Mouse (Mus musculus) midbrain, embryonic 10.5 days (tissue): ENCODE data around the gene Ncbp2. TPM values are rescaled to one million over a fixed set of nuclear protein-coding genes. Genes with fewer than 3 reads are reported as not detected.

Source experiments
- DNase-seq: peaks from one replicate; pipeline ENCODE4 v3.0.0-alpha.2; 2017; ENCODE audit warnings: low spot score
- H3K27ac ChIP-seq: fragments of 300-500 bp; sonication (generic); replicated peaks from 2 replicates; pipeline ENCODE4 v1.5.1; 2016; ENCODE audit warnings: mild to moderate bottlenecking
- H3K27me3 ChIP-seq: fragments of 300-500 bp; sonication (generic); 2 replicates; pipeline ENCODE4 v1.6.1; 2016; ENCODE audit warnings: low read depth, mild to moderate bottlenecking; ENCODE audit not compliant: poor library complexity, severe bottlenecking
- H3K36me3 ChIP-seq: fragments of 300-500 bp; sonication (generic); 2 replicates; pipeline ENCODE4 v1.6.1; 2016; ENCODE audit warnings: mild to moderate bottlenecking, moderate library complexity
- H3K4me1 ChIP-seq: fragments of 300-500 bp; sonication (generic); 2 replicates; pipeline ENCODE4 v1.6.1; 2016
- H3K4me3 ChIP-seq: fragments of 300-500 bp; sonication (generic); 2 replicates; pipeline ENCODE4 v1.5.1; 2016; ENCODE audit warnings: mild to moderate bottlenecking, moderate library complexity
- H3K9me3 ChIP-seq: fragments of 300-500 bp; sonication (generic); replicated peaks from 2 replicates; pipeline ENCODE4 v1.6.1; 2016; ENCODE audit warnings: mild to moderate bottlenecking
- WGBS: fragments of 180-500 bp; shearing (Covaris S2); methylation state at CpG from one replicate; pipeline ENCODE4 v1.1.7; 2016; 5-methylcytosine and 5-hydroxymethylcytosine counted together
- polyA plus RNA-seq: library from polyadenylated mRNA; unstranded; fragments of >200 nt; fragmentation: Nextera tagmentation; extraction: Ambion mirVana; gene quantifications from 2 replicates; pipeline ENCODE4 v1.2.1, GENCODE M21; 2016

Gene Ncbp2
- polyA plus RNA-seq, 1 experiment from 2014 or later, result 147 TPM

DNA sequence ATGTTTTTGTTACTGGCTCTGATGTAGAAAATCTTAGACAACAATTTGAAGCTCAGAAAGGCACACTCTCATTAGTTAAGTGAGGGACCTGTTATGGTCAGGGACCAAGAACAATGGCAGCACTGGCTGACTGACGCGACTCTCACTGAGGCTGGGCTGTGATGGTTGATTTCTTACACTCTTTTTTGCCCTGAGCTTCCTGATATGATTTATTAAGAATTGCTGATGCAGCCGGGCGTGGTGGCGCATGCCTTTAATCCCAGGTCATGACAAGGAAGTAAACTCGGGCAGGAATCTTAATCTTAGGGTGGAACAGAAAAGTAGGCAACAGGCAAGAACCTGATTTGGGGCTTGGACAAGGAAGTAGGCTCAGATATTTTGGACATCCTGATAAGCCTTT, 22.2 kb upstream of the Ncbp2 start:
- WGBS, result 84% methylated on average over 6 of the region's 6 CpGs
- no peaks in the 10 kb centered on the region for H3K36me3 ChIP-seq
- no peak for DNase-seq

DNA sequence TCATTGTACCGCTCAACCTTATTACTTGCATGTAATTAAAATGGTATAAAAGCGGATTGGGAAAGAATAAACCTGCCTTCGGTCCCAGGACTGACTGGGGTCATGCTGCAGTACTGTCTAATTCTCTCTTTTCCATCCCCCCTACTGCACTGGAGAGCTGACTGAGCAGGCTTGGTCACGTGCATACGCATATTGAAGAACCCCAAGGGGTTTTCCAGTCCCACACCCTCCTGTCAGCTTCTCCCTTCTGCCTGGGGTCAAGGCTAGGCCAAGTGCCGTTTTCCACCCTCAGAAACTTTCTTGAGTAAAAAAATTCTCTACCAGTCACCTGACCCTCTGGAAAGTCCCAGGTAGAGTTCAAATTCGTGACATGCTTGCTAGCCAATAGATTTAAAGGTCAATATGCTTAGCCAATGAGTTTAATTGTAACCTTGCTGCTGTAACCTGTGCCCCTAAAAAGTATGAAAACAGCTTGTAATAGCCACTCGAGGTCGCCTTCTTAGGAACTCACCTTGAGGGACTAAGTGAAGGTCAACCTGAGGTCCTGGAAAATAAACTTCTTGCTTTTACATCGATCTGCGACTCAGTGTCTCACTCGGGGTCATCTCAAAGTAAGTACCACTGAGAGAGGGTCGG, 21.6 kb upstream of the Ncbp2 start:
- no peak overlapping the region for H3K4me3 ChIP-seq
- no peak for DNase-seq
- whole genome bisulfite sequencing, result 86% methylated on average over 13 of the region's 13 CpGs
- H3K27ac ChIP-seq, result no peak overlapping the region
- no peaks in the 10 kb centered on the region for H3K4me1 ChIP-seq
- H3K9me3 ChIP-seq, result no peaks in the 10 kb centered on the region
- peaks cover 19% of the 10 kb centered on the region for H3K27me3 ChIP-seq
- no peaks in the 10 kb centered on the region for H3K36me3 ChIP-seq

More for the DNA sequence above, 22.2 kb upstream of the Ncbp2 start:
- H3K27me3 ChIP-seq, result peaks cover 14% of the 10 kb centered on the region
- no peak overlapping the region for H3K27ac ChIP-seq
- no peaks in the 10 kb centered on the region for H3K4me1 ChIP-seq
- no peak overlapping the region for H3K4me3 ChIP-seq
- H3K9me3 ChIP-seq, result no peaks in the 10 kb centered on the region

DNA sequence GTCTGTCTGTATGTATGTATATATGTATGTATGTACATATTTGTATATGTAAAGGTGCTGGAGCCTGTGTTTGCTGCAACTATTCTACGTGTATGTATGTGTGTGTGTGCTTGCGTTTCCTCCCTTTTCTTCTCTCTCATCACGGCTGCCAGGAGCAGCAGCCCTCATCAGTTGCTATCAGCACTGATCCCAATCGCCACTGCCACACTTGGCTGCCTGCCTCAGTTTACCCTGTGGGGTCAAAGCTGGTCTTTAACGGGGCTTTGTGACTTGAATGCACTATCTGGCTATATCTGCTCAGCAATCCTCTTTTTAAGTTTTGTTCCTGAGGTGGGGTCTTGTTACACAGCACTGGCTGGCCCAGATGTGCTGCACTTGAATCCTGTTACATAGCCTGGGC, 20.9 kb upstream of the Ncbp2 start:
- 94% methylated on average over 5 of the region's 5 CpGs for WGBS
- no peak overlapping the region for H3K27ac ChIP-seq
- no peaks in the 10 kb centered on the region for H3K9me3 ChIP-seq
- no peaks in the 10 kb centered on the region for H3K36me3 ChIP-seq
- H3K4me3 ChIP-seq, result no peak overlapping the region
- no peak for DNase-seq
- peaks cover 27% of the 10 kb centered on the region for H3K27me3 ChIP-seq
- peaks cover 5% of the 10 kb centered on the region for H3K4me1 ChIP-seq

DNA sequence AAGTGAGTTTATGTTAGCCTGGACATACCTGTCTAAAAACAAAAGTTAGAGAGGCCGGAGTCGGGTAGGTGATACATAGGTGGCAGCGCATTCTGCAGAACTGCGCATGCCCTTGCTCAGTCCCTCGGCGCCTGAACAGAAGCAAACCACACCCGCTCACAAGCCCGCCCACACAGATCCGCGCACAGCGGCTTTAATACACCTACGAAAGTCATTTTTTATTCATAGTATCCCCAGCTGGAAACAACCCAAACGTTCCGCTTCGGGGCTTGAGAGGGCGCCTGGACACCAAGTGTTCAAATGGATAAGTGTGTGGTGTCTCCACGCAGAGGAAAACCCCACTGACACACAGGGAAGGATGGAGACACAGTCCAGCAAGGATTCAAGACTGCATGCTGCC, 17.0 kb upstream of the Ncbp2 start:
- 60% methylated on average over 17 of the region's 17 CpGs for WGBS
- peaks cover 62% of the 10 kb centered on the region for H3K27me3 ChIP-seq
- H3K4me1 ChIP-seq, result peaks cover 38% of the 10 kb centered on the region
- no peak overlapping the region for H3K27ac ChIP-seq
- no peaks in the 10 kb centered on the region for H3K36me3 ChIP-seq
- no peak overlapping the region for H3K4me3 ChIP-seq
- H3K9me3 ChIP-seq, result no peaks in the 10 kb centered on the region
- DNase-seq, result no peak

DNA sequence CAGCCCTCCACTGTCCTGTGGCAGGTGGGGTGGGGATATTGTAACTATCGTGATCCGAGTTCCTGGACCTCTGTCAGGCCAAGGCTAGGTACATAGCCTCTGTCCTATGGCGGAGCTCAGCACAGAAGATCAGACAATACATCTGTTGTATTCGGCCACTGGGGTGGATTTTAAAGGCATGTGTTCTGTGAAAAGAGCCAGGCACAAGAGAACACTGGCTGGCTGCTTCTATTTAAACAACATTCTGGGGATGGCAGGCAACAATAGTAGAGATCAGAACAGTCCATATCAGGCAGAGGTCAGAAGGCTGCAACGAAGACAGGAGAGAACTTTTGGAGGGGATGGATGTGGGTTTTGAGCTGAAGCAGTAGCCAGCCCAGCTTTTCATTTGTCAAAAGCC, 16.1 kb upstream of the Ncbp2 start:
- Histone ChIP-seq H3K9me3 (no peaks in the 10 kb centered on the region), H3K27me3 (peaks cover 71% of the 10 kb centered on the region), H3K4me1 (peaks cover 38% of the 10 kb centered on the region), H3K27ac (peak overlapping the region; percentile 89; the same call in 1 of the 2 replicates), H3K4me3 (no peak overlapping the region), H3K36me3 (no peaks in the 10 kb centered on the region)
- WGBS, result 48% methylated on average over 5 of the region's 5 CpGs
- DNase-seq, result no peak

DNA sequence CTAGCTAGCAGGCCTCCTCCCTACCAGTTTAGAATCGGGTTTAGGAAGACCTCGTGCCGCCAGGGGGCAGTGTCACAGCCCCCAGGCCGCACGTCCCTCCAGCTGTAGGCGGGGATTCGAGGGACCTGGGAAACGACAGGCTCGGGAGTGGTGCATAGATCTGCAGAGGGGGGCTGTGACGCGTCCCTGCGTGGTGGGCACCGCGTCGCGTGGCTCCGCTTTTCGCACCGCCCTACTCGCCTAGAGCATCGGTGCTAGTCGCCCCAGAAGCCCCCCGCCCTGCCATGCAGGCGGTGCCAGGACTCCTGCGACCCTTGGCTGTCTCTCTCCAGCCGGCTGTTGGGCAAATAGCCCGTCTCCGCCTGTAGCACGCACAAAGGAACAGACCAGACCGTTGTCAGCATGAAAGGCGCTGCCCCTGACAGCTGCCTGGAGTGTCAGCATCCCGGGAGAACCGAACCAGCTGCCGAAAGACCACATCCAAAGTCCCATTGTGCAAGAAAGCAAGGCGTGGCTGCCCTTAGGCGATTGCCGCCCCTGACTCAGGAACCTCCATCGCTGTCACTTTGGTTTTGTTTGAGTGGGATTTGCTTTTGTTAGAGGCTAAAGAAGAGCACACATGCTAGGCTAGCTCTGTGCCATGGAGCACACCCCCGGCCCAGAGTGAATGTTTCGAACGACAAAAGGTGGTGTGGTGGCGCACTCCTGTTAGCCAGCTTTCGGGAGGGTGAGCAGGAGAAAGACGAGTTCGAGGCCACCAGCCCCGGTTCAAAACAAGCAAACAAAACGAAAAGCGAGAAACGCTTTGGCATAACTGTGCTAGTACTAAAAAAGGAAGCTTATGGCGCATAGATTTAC, 15.2 kb upstream of the Ncbp2 start:
- H3K27me3 ChIP-seq, result peaks cover 71% of the 10 kb centered on the region
- under 1% methylated on average over 50 of the region's 50 CpGs for WGBS
- no peaks in the 10 kb centered on the region for H3K36me3 ChIP-seq
- peak overlapping the region; percentile 89 for H3K27ac ChIP-seq
- peak overlapping the region; percentile 61 for H3K4me3 ChIP-seq
- H3K9me3 ChIP-seq, result no peaks in the 10 kb centered on the region
- peaks cover 38% of the 10 kb centered on the region for H3K4me1 ChIP-seq
- peak; percentile 90 for DNase-seq

DNA sequence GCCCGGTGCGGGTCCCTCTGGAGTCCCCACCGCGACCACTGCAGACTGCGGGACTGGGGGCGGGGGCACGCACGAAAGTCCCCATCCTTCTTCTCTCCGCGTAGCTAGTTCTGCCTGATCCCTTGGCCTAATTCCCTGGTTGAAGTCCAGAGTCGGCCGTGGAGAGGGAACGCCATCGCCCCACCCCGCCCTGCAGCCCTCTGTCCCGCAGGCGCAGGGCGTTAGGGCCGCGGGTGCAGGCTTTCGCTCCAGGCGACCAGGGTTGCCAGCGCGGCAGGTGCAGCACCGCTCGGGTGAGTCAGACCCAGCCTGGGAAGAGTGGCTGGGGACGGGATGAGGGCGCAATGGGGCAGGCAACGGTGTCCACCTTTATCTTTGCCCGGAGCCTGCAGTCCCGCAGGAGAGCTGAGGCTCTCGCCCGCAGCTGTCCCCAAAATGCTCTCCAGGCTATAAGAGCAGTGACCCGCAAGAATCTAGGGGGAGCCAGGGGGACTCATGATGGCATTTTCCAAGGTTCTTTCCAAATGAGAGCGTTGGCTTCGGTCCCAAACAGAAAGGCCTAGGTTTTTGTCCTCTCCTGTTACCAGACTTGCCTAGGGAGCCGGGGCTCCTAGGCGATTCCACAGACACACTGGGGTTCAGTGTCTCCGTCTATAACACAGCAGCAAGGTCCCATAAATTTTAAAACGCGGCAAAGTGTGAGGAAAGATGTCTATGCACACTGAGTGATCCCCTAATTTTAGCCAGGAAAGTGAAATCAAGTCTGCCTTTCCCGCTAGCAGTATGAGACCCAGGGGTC, 14.4 kb upstream of the Ncbp2 start, which contains the start of gene Pigz:
Gene Pigz (plus strand): TSS at position 101 of the 799 bp plus-strand sequence.
- Histone ChIP-seq H3K27me3 (peaks cover 71% of the 10 kb centered on the region), H3K27ac (peak within 1 kb of the TSS; percentile 89), H3K9me3 (no peaks in the 10 kb centered on the region), H3K4me3 (peak within 1 kb of the TSS; percentile 61), H3K4me1 (peaks cover 38% of the 10 kb centered on the region), H3K36me3 (no peaks in the 10 kb centered on the region)
- peak; percentile 54 for DNase-seq
- 6% methylated on average over 42 of the region's 42 CpGs for WGBS

DNA sequence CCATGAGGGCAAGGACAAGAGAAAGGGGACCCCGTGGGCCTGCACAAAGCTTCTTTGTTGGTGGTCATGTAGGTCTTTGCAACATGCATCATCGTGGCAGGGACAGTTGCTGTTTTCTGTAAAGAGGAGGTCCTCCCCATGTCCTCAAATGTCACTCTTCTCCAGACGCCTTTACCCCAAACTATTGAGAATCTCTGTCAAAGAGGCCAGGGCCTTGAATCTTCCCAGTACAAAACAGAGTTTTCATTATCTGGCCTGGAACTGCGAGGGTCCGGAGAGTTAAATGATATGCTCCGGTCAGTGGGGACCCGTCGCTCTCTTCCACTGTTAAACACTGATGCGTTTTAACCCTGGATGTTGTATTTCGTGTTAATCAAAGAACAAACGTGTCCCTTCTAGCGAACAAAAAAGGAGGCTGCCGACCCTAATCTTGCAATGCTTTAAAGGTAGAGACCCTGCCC, 13.7 kb upstream of the Ncbp2 start:
- no peaks in the 10 kb centered on the region for H3K9me3 ChIP-seq
- WGBS, result 12% methylated on average over 13 of the region's 13 CpGs
- DNase-seq, result peak; percentile 29
- H3K36me3 ChIP-seq, result no peaks in the 10 kb centered on the region
- H3K27me3 ChIP-seq, result peaks cover 71% of the 10 kb centered on the region
- H3K4me1 ChIP-seq, result peaks cover 38% of the 10 kb centered on the region
- H3K4me3 ChIP-seq, result peak overlapping the region; percentile 61
- peak overlapping the region; percentile 89 for H3K27ac ChIP-seq

- Histone ChIP-seq H3K27me3 (peaks cover 64% of the 10 kb centered on the region), H3K27ac (no peak overlapping the region), H3K4me1 (peaks cover 38% of the 10 kb centered on the region), H3K36me3 (no peaks in the 10 kb centered on the region), H3K4me3 (peak overlapping the region; percentile 61), H3K9me3 (no peaks in the 10 kb centered on the region)
- 3% methylated on average over 36 of the region's 36 CpGs for WGBS
- peak; percentile 48 for DNase-seq
These were observed 13.0 kb upstream of the Ncbp2 start for GRCm38 (mm10) chr16:31935091-31935979.

GRCm38 (mm10) chr16:31936568-31936967, 11.7 kb upstream of the Ncbp2 start:
- 88% methylated on average over 4 of the region's 4 CpGs for WGBS
- Histone ChIP-seq H3K4me3 (no peak overlapping the region), H3K4me1 (peaks cover 38% of the 10 kb centered on the region), H3K27me3 (peaks cover 52% of the 10 kb centered on the region), H3K27ac (no peak overlapping the region), H3K36me3 (no peaks in the 10 kb centered on the region), H3K9me3 (no peaks in the 10 kb centered on the region)
- no peak for DNase-seq

- Histone ChIP-seq H3K36me3 (no peaks in the 10 kb centered on the region), H3K9me3 (no peaks in the 10 kb centered on the region), H3K27ac (no peak overlapping the region), H3K4me1 (peaks cover 19% of the 10 kb centered on the region), H3K4me3 (no peak overlapping the region), H3K27me3 (peaks cover 33% of the 10 kb centered on the region)
- 76% methylated on average over 6 of the region's 6 CpGs for WGBS
- DNase-seq, result no peak
These were observed 9.5 kb upstream of the Ncbp2 start for GRCm38 (mm10) chr16:31938856-31939255.

DNA sequence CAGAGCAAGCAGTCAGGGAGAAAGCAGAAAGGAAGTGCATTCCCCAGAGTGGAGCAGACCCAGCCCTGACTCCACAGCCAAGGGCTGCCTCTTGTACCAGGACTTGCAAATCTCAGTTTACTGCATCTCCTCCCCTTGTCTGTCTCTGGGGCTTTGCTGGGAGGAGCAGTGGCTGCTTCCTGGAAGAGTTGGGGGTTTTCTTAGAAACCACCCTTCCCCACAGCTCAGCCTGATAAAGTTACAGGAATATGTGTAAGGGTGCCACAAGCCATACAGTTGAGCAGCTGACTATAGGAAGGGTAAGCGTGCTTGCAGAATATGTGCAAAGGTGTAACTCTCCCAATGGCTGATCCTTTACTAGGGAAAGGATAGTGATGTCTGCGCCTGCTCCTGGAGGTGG, 7.7 kb upstream of the Ncbp2 start:
- peaks cover 9% of the 10 kb centered on the region for H3K36me3 ChIP-seq
- peaks cover 10% of the 10 kb centered on the region for H3K4me1 ChIP-seq
- no peak for DNase-seq
- peaks cover 16% of the 10 kb centered on the region for H3K27me3 ChIP-seq
- no peaks in the 10 kb centered on the region for H3K9me3 ChIP-seq
- no peak overlapping the region for H3K27ac ChIP-seq
- H3K4me3 ChIP-seq, result no peak overlapping the region
- WGBS, result 74% methylated on average over 2 of the region's 2 CpGs
